ENCODE assay signal across 23 mouse cellular contexts in genomic region chr8:92216176-92216575, GRCm38 (mm10).
A peak's percentile ranks its signal among the peaks of the same experiment; 100 is the strongest.
DNase-seq lines count a peak whose midpoint lies in the region; ATAC-seq and TF ChIP-seq lines count a peak whose summit lies in the region.
"Had no signal": no experiment of that assay in that cellular context is flagged by ENCODE, and none has a peak within 500 bp of the region (broad histone marks: within the 10 kb centered on the region; RNA-seq: fewer than 3 reads in every experiment).

No protein-coding gene starts in this region.

- no peak overlapping the region for H3K9ac ChIP-seq in forebrain, embryonic 11.5 days (ENCODE audit: low read length)
- H3K9ac ChIP-seq in forebrain, embryonic 16.5 days (replicated peaks; ENCODE audit: low read depth, low read length) = no peak overlapping the region
- H3K9ac ChIP-seq in midbrain, embryonic 11.5 days (ENCODE audit: low read length) = no peak overlapping the region
- no peak overlapping the region for H3K9ac ChIP-seq in embryonic facial prominence, embryonic 11.5 days (replicated peaks; ENCODE audit: low read length)
- H3K9ac ChIP-seq: embryonic facial prominence, embryonic 15.5 days; forebrain, embryonic 12.5 days; heart, embryonic 13.5 days; hindbrain, embryonic 15.5 days had no signal

- no peaks in the 10 kb centered on the region; the same call in 1 of the 2 replicates for H3K27me3 ChIP-seq in forebrain, embryonic 11.5 days (ENCODE audit: control insufficient read depth, insufficient read depth, low read length)
- peaks cover 9% of the 10 kb centered on the region; the same call in 1 of the 2 replicates for H3K27me3 ChIP-seq in forebrain, embryonic 16.5 days (replicated peaks; ENCODE audit: control insufficient read depth, insufficient read depth, low read length)
- H3K27me3 ChIP-seq in midbrain, embryonic 10.5 days (ENCODE audit: low read depth, poor library complexity, severe bottlenecking) = peaks cover 34% of the 10 kb centered on the region
- no peaks in the 10 kb centered on the region for H3K27me3 ChIP-seq in midbrain, embryonic 11.5 days (ENCODE audit: control insufficient read depth, insufficient read depth, low read length)
- no peaks in the 10 kb centered on the region for H3K27me3 ChIP-seq in embryonic facial prominence, embryonic 11.5 days (ENCODE audit: control insufficient read depth, insufficient read depth, low read length)
- no peaks in the 10 kb centered on the region for H3K27me3 ChIP-seq in thymus, adult 2 months (ENCODE audit: control insufficient read depth, insufficient read depth, low read length)
- H3K27me3 ChIP-seq: embryonic facial prominence, embryonic 15.5 days; hindbrain, embryonic 15.5 days had no signal

- no peak for TF ChIP-seq POLR2A in thymus, adult 2 months (IDR thresholded peaks at IDR 0.05; ENCODE audit: control insufficient read depth, extremely low read depth, insufficient read depth, low read length, poor library complexity)

- no peak overlapping the region for H3K4me2 ChIP-seq in forebrain, embryonic 11.5 days (ENCODE audit: low read depth, low read length, severe bottlenecking)
- H3K4me2 ChIP-seq in forebrain, embryonic 16.5 days (ENCODE audit: low read length) = no peak overlapping the region
- H3K4me2 ChIP-seq in midbrain, embryonic 11.5 days = no peak overlapping the region
- no peak overlapping the region for H3K4me2 ChIP-seq in embryonic facial prominence, embryonic 11.5 days (ENCODE audit: low read depth, low read length)
- H3K4me2 ChIP-seq: embryonic facial prominence, embryonic 15.5 days; forebrain, embryonic 12.5 days; heart, embryonic 13.5 days; hindbrain, embryonic 15.5 days had no signal

- H3K4me1 ChIP-seq in forebrain, embryonic 11.5 days (replicated peaks; ENCODE audit: control insufficient read depth, insufficient read depth, low read length) = no peaks in the 10 kb centered on the region; the same call in 1 of the 2 replicates
- H3K4me1 ChIP-seq in forebrain, embryonic 16.5 days (replicated peaks; ENCODE audit: control insufficient read depth, insufficient read depth, low read length) = peaks cover 3% of the 10 kb centered on the region; the same call in 1 of the 2 replicates
- H3K4me1 ChIP-seq in midbrain, embryonic 10.5 days = peaks cover 21% of the 10 kb centered on the region
- H3K4me1 ChIP-seq in midbrain, embryonic 11.5 days (ENCODE audit: control insufficient read depth, insufficient read depth, low read length) = peaks cover 5% of the 10 kb centered on the region
- H3K4me1 ChIP-seq in embryonic facial prominence, embryonic 11.5 days (ENCODE audit: control insufficient read depth, insufficient read depth, low read length) = no peaks in the 10 kb centered on the region
- no peaks in the 10 kb centered on the region for H3K4me1 ChIP-seq in thymus, adult 2 months (replicated peaks; ENCODE audit: control insufficient read depth, insufficient read depth, low read length)
- H3K4me1 ChIP-seq: embryonic facial prominence, embryonic 15.5 days; heart, embryonic 13.5 days; hindbrain, embryonic 15.5 days had no signal

- WGBS in forebrain, embryonic 11.5 days = 0% methylated on average over 4 of the region's 5 CpGs
- under 1% methylated on average over 4 of the region's 5 CpGs for WGBS in forebrain, embryonic 16.5 days
- WGBS in midbrain, embryonic 10.5 days = under 1% methylated on average over 4 of the region's 5 CpGs
- 1% methylated on average over 5 of the region's 5 CpGs for WGBS in midbrain, embryonic 11.5 days
- WGBS in embryonic facial prominence, embryonic 11.5 days = under 1% methylated on average over 5 of the region's 5 CpGs
- 36% methylated on average over 5 of the region's 5 CpGs for WGBS in thymus, adult 2 months

- H3K4me3 ChIP-seq in forebrain, embryonic 11.5 days (ENCODE audit: low read depth, low read length) = no peak overlapping the region
- H3K4me3 ChIP-seq in forebrain, embryonic 16.5 days (replicated peaks; ENCODE audit: low read length) = no peak overlapping the region
- no peak overlapping the region for H3K4me3 ChIP-seq in midbrain, embryonic 10.5 days
- H3K4me3 ChIP-seq in midbrain, embryonic 11.5 days (ENCODE audit: low read depth, low read length) = no peak overlapping the region
- H3K4me3 ChIP-seq in embryonic facial prominence, embryonic 11.5 days (ENCODE audit: low read depth, low read length) = no peak overlapping the region
- H3K4me3 ChIP-seq in thymus, adult 2 months (ENCODE audit: control insufficient read depth, insufficient read depth, low read length) = no peak overlapping the region
- H3K4me3 ChIP-seq: embryonic facial prominence, embryonic 15.5 days; erythroblast, embryonic 14.5 days; forebrain, embryonic 12.5 days; gastrocnemius, adult 2 months; heart, embryonic 13.5 days; hindbrain, embryonic 15.5 days had no signal

- no peak for TF ChIP-seq CTCF in thymus, adult 2 months (IDR thresholded peaks at IDR 0.05; ENCODE audit: borderline replicate concordance, control insufficient read depth, extremely low read depth, insufficient read depth, low read length, poor library complexity)

- H3K36me3 ChIP-seq in forebrain, embryonic 11.5 days (ENCODE audit: control insufficient read depth, insufficient read depth, low read length) = no peaks in the 10 kb centered on the region
- H3K36me3 ChIP-seq in forebrain, embryonic 16.5 days (ENCODE audit: control insufficient read depth, insufficient read depth) = no peaks in the 10 kb centered on the region
- no peaks in the 10 kb centered on the region for H3K36me3 ChIP-seq in midbrain, embryonic 10.5 days
- H3K36me3 ChIP-seq in midbrain, embryonic 11.5 days (ENCODE audit: control insufficient read depth, insufficient read depth, low read length) = no peaks in the 10 kb centered on the region
- H3K36me3 ChIP-seq in embryonic facial prominence, embryonic 11.5 days (replicated peaks; ENCODE audit: control insufficient read depth, insufficient read depth, low read depth, low read length) = no peaks in the 10 kb centered on the region
- no peaks in the 10 kb centered on the region for H3K36me3 ChIP-seq in thymus, adult 2 months (ENCODE audit: control insufficient read depth, insufficient read depth, low read length)
- H3K36me3 ChIP-seq: embryonic facial prominence, embryonic 15.5 days; forebrain, embryonic 12.5 days; heart, embryonic 13.5 days; hindbrain, embryonic 15.5 days had no signal

- no peak overlapping the region for H3K27ac ChIP-seq in forebrain, embryonic 11.5 days (ENCODE audit: low read depth, low read length)
- H3K27ac ChIP-seq in forebrain, embryonic 16.5 days (ENCODE audit: low read length) = no peak overlapping the region
- H3K27ac ChIP-seq in midbrain, embryonic 10.5 days (replicated peaks) = peak overlapping the region; percentile 52; the same call in 1 of the 2 replicates
- no peak overlapping the region; the same call in 1 of the 2 replicates for H3K27ac ChIP-seq in midbrain, embryonic 11.5 days (ENCODE audit: low read depth, low read length)
- no peak overlapping the region for H3K27ac ChIP-seq in embryonic facial prominence, embryonic 11.5 days (replicated peaks; ENCODE audit: low read depth, low read length)
- H3K27ac ChIP-seq in thymus, adult 2 months (ENCODE audit: control insufficient read depth, insufficient read depth, low read length) = no peak overlapping the region
- H3K27ac ChIP-seq: embryonic facial prominence, embryonic 15.5 days; forebrain, embryonic 12.5 days; gastrocnemius, adult 2 months; heart, embryonic 13.5 days; hindbrain, embryonic 15.5 days had no signal

- no peak for DNase-seq in forebrain, embryonic 11.5 days (ENCODE audit: low spot score)
- DNase-seq in midbrain, embryonic 10.5 days (ENCODE audit: low spot score) = peak; percentile 33
- no peak for DNase-seq in midbrain, embryonic 11.5 days (ENCODE audit: low spot score, missing footprints)
- DNase-seq in embryo, embryonic 10.5 days (ENCODE audit: low spot score) = peak; percentile 63
- DNase-seq in embryonic facial prominence, embryonic 11.5 days (ENCODE audit: low spot score) = peak; percentile 64
- no peak for DNase-seq in thymus, adult 2 months
- no peak for DNase-seq in adrenal gland, postnatal 36 days
- DNase-seq: adrenal gland, postnatal 10 days; cerebellum, adult 11-12 months; cerebellum, adult 9-10 months; cerebellum, postnatal 25 days; gastrocnemius, adult 2 months; gastrocnemius, postnatal 36 days; heart, adult 11 months; heart, postnatal 36 days had no signal

- peak; percentile 49; the same call in 1 of the 2 replicates for ATAC-seq in forebrain, embryonic 11.5 days (replicated peaks; ENCODE audit: low FRiP score)
- no peak for ATAC-seq in forebrain, embryonic 16.5 days
- no peak for ATAC-seq in midbrain, embryonic 11.5 days (ENCODE audit: low FRiP score)
- ATAC-seq in embryonic facial prominence, embryonic 11.5 days (replicated peaks; ENCODE audit: insufficient number of reproducible peaks, low FRiP score, low TSS enrichment, low read depth) = peak; percentile 29; the same call in 1 of the 2 replicates
- ATAC-seq: intestine, embryonic 16.5 days; Patski had no signal

- no peaks in the 10 kb centered on the region for H3K9me3 ChIP-seq in forebrain, embryonic 11.5 days (ENCODE audit: control insufficient read depth, low read length)
- H3K9me3 ChIP-seq in forebrain, embryonic 16.5 days (ENCODE audit: control insufficient read depth, low read length) = no peaks in the 10 kb centered on the region
- no peaks in the 10 kb centered on the region for H3K9me3 ChIP-seq in midbrain, embryonic 10.5 days (replicated peaks)
- H3K9me3 ChIP-seq in midbrain, embryonic 11.5 days (ENCODE audit: control insufficient read depth, low read length) = no peaks in the 10 kb centered on the region
- no peaks in the 10 kb centered on the region for H3K9me3 ChIP-seq in embryonic facial prominence, embryonic 11.5 days (replicated peaks; ENCODE audit: control insufficient read depth, low read length)
- H3K9me3 ChIP-seq: embryonic facial prominence, embryonic 15.5 days; forebrain, embryonic 12.5 days; heart, embryonic 13.5 days; hindbrain, embryonic 15.5 days had no signal

Comparison
In these comparisons a context has a peak if more than half of its experiments do, and no peak if none do; other contexts are left out.
1. ATAC-seq: peak in forebrain, embryonic 11.5 days (single experiment) and embryonic facial prominence, embryonic 11.5 days (single experiment); none in forebrain, embryonic 16.5 days (single experiment) and midbrain, embryonic 11.5 days (single experiment).
2. DNase-seq: peak in midbrain, embryonic 10.5 days (single experiment), embryo, embryonic 10.5 days (single experiment) and embryonic facial prominence, embryonic 11.5 days (single experiment); none in forebrain, embryonic 11.5 days (single experiment), midbrain, embryonic 11.5 days (single experiment), thymus, adult 2 months (single experiment) and adrenal gland, postnatal 36 days (0 of 2).